Mouse (Mus musculus): ENCODE data around the gene Ankrd44.

DNA sequence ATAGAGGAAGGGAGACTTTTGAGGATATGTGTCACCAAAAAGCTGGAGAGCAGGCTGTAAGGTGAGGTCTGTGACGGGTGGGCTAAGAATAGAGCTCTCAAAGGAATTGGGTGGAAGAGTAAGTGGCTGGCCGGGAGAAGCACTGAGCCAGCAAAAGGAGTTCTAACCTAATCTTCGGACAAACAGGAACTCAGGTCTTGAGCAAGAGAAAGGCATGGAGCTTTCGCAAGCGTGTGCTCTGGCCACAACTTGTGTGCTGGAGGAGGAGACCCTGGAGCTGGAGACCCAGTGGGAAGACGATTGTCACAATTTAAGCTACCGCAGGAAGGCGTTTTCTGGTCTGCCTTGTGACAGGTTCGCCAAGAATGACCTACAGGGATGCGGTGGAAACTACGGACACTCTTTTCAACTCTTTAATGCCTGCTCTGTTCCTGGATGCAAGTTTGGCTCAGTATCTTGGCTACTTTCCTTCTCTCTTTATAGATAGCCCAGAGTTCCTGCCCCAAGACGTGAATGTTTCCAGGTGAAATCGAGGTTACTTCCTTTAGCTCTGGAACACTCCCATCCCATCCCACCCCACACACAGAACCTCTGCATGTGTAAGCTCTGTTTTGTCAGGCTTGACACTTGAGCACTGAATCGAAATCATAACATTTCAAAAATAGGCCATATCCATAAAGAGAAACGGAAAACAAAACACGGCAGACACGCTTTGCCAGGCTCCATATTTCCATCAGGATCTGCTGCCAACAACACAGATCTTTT is 88.3 kb downstream of the Ankrd44 start:
- no peak for TF ChIP-seq CTCF (conservative IDR thresholded peaks at IDR 0.05 in 1 of 2, IDR thresholded peaks at IDR 0.05 in 1 of 2; ENCODE audit: low read depth in 2 of 2, low read length in 2 of 2)
- TF ChIP-seq TBP (conservative IDR thresholded peaks at IDR 0.05; ENCODE audit: low read depth, low read length) = no peak
- no peak for TF ChIP-seq MYC (IDR thresholded peaks at IDR 0.05; ENCODE audit: low read depth, low read length)

Data from CH12.LX (cell line).